ENCODE assay signal across 25 mouse cellular contexts in genomic region chr6:119662936-119663335, GRCm38 (mm10).
A peak's percentile ranks its signal among the peaks of the same experiment; 100 is the strongest.
DNase-seq lines count a peak whose midpoint lies in the region; ATAC-seq and TF ChIP-seq lines count a peak whose summit lies in the region.
"Had no signal": no experiment of that assay in that cellular context is flagged by ENCODE, and none has a peak within 500 bp of the region (broad histone marks: within the 10 kb centered on the region; RNA-seq: fewer than 3 reads in every experiment).

No protein-coding gene starts in this region.

- no peak for TF ChIP-seq EP300 in lung, postnatal 0 days (IDR thresholded peaks at IDR 0.05)

- H3K27ac ChIP-seq in lung, postnatal 0 days (ENCODE audit: low read length) = no peak overlapping the region
- H3K27ac ChIP-seq: embryonic facial prominence, embryonic 12.5 days; embryonic facial prominence, embryonic 15.5 days; heart, adult 2 months; heart, embryonic 10.5 days; hindbrain, embryonic 10.5 days; hindbrain, embryonic 13.5 days had no signal

- 26% methylated on average over 2 of the region's 2 CpGs for WGBS in lung, postnatal 0 days

- no peaks in the 10 kb centered on the region for H3K9me3 ChIP-seq in lung, postnatal 0 days (ENCODE audit: low read length)
- H3K9me3 ChIP-seq: embryonic facial prominence, embryonic 12.5 days; embryonic facial prominence, embryonic 15.5 days; heart, embryonic 10.5 days; hindbrain, embryonic 10.5 days; hindbrain, embryonic 13.5 days had no signal

- no peaks in the 10 kb centered on the region for H3K27me3 ChIP-seq in lung, postnatal 0 days (replicated peaks; ENCODE audit: insufficient read depth, low read length)
- H3K27me3 ChIP-seq: embryonic facial prominence, embryonic 12.5 days; embryonic facial prominence, embryonic 15.5 days; hindbrain, embryonic 13.5 days had no signal

- H3K4me1 ChIP-seq in lung, postnatal 0 days (ENCODE audit: insufficient read depth, low read depth, low read length) = no peaks in the 10 kb centered on the region
- H3K4me1 ChIP-seq: embryonic facial prominence, embryonic 15.5 days; hindbrain, embryonic 10.5 days; hindbrain, embryonic 13.5 days had no signal

- no peak overlapping the region for H3K4me3 ChIP-seq in lung, postnatal 0 days (ENCODE audit: low read depth, low read length)
- H3K4me3 ChIP-seq: embryonic facial prominence, embryonic 12.5 days; embryonic facial prominence, embryonic 15.5 days; heart, adult 2 months; heart, embryonic 10.5 days; hindbrain, embryonic 10.5 days; hindbrain, embryonic 13.5 days had no signal

- ATAC-seq in lung, postnatal 0 days = peak; percentile 61
- ATAC-seq in activated CD4-positive, CD25-positive, alpha-beta regulatory T cell, adult 4 months = peak; percentile 36
- ATAC-seq in monocyte, adult 5-6 weeks (replicated peaks; ENCODE audit: insufficient number of reproducible peaks, low FRiP score, low TSS enrichment, poor library complexity, severe bottlenecking) = no peak
- ATAC-seq: forebrain, embryonic 14.5 days; forebrain, postnatal 0 days; hindbrain, embryonic 16.5 days; intestine, postnatal 0 days had no signal

- H3K36me3 ChIP-seq in lung, postnatal 0 days (ENCODE audit: insufficient read depth, low read length) = no peaks in the 10 kb centered on the region
- H3K36me3 ChIP-seq: embryonic facial prominence, embryonic 12.5 days; embryonic facial prominence, embryonic 15.5 days; heart, embryonic 10.5 days; hindbrain, embryonic 13.5 days had no signal

- no peak overlapping the region for H3K9ac ChIP-seq in lung, postnatal 0 days (replicated peaks; ENCODE audit: low read depth)
- H3K9ac ChIP-seq: embryonic facial prominence, embryonic 12.5 days; embryonic facial prominence, embryonic 15.5 days; forebrain, postnatal 0 days; hindbrain, embryonic 13.5 days had no signal

- no peak overlapping the region for H3K4me2 ChIP-seq in lung, postnatal 0 days (replicated peaks; ENCODE audit: low read depth, low read length)
- H3K4me2 ChIP-seq: embryonic facial prominence, embryonic 12.5 days; embryonic facial prominence, embryonic 15.5 days; hindbrain, embryonic 13.5 days had no signal

- DNase-seq in lung, postnatal 0 days (ENCODE audit: low spot score) = peak; percentile 67
- no peak for DNase-seq in lung, postnatal 10 days
- peak; percentile 44 for DNase-seq in CD4-positive helper T cell, adult 2 months (ENCODE audit: low read depth, low spot score)
- DNase-seq in naive thymus-derived CD4-positive, alpha-beta T cell, adult 2 months (ENCODE audit: low read depth) = peak; percentile 22
- no peak for DNase-seq in MN1 (ENCODE audit: low spot score)
- DNase-seq: adrenal gland, postnatal 10 days; adrenal gland, postnatal 36 days; cerebellum, adult 18-20 months; cerebellum, adult 9-10 months; cerebellum, postnatal 14 days; forebrain, postnatal 0 days; gastrocnemius, postnatal 36 days; heart, adult 2 months; heart, postnatal 10 days; heart, postnatal 36 days had no signal

- no peak for TF ChIP-seq CTCF in lung, postnatal 0 days (IDR thresholded peaks at IDR 0.05)

Comparison
In these comparisons a context has a peak if more than half of its experiments do, and no peak if none do; other contexts are left out.
1. DNase-seq: peak in lung, postnatal 0 days (single experiment), CD4-positive helper T cell, adult 2 months (single experiment) and naive thymus-derived CD4-positive, alpha-beta T cell, adult 2 months (single experiment); none in lung, postnatal 10 days (single experiment) and MN1 (single experiment).